Mouse (Mus musculus) liver, embryonic 15.5 days (tissue): Measurements from ENCODE around the gene A430078G23Rik. TPM values are rescaled to one million over a fixed set of nuclear protein-coding genes. Genes with fewer than 3 reads are reported as not detected.
A peak's percentile ranks its signal among the peaks of the same experiment; 100 is the strongest.

Experiments used
- ATAC-seq: fragments of 200-750 bp; cut with Nextera tagmentation; 2 replicates; pipeline ENCODE4 v1.8.0; 2017; ENCODE audit warnings: moderate number of reproducible peaks, mild to moderate bottlenecking, moderate library complexity; ENCODE audit not compliant: insufficient read depth
- H3K27ac ChIP-seq: fragments of 300-500 bp; sonication (generic); replicated peaks from 2 replicates; pipeline ENCODE4 v1.5.1; 2015; ENCODE audit warnings: mild to moderate bottlenecking, inconsistent platforms
- H3K27me3 ChIP-seq: fragments of 300-500 bp; sonication (generic); 2 replicates; pipeline ENCODE4 v1.6.1; 2015; ENCODE audit warnings: mild to moderate bottlenecking, inconsistent platforms
- H3K36me3 ChIP-seq: fragments of 300-500 bp; sonication (generic); replicated peaks from 2 replicates; pipeline ENCODE4 v1.6.1; 2015; ENCODE audit warnings: moderate library complexity, mild to moderate bottlenecking, inconsistent platforms
- H3K4me1 ChIP-seq: fragments of 300-500 bp; sonication (generic); replicated peaks from 2 replicates; pipeline ENCODE4 v1.6.1; 2015; ENCODE audit warnings: inconsistent platforms
- H3K4me2 ChIP-seq: fragments of 300-500 bp; sonication (generic); 2 replicates; pipeline ENCODE4 v1.6.1; 2015; ENCODE audit warnings: moderate library complexity, mild to moderate bottlenecking, inconsistent platforms
- H3K4me3 ChIP-seq: fragments of 300-500 bp; sonication (generic); replicated peaks from 2 replicates; pipeline ENCODE4 v1.5.1; 2015; ENCODE audit warnings: mild to moderate bottlenecking, inconsistent platforms
- H3K9ac ChIP-seq: fragments of 300-500 bp; sonication (generic); 2 replicates; pipeline ENCODE4 v1.6.1; 2015; ENCODE audit warnings: moderate library complexity, mild to moderate bottlenecking, inconsistent platforms
- H3K9me3 ChIP-seq: fragments of 300-500 bp; sonication (generic); replicated peaks from 2 replicates; pipeline ENCODE4 v1.6.1; 2016; ENCODE audit warnings: inconsistent platforms
- WGBS: fragments of 180-500 bp; shearing (Covaris S2); methylation state at CpG from one replicate; pipeline ENCODE4 v1.1.7; 2015; ENCODE audit warnings: mixed read lengths; ENCODE audit not compliant: insufficient replicate concordance; 5-methylcytosine and 5-hydroxymethylcytosine counted together
- polyA plus RNA-seq: library from polyadenylated mRNA; unstranded; fragments of >200 nt; fragmentation: Nextera tagmentation; extraction: Ambion mirVana; gene quantifications from 2 replicates; pipeline ENCODE4 v1.2.1, GENCODE M21; 2015

The A430078G23Rik gene
- polyA plus RNA-seq, 1 experiment from 2014 or later = 1.2 TPM

DNA sequence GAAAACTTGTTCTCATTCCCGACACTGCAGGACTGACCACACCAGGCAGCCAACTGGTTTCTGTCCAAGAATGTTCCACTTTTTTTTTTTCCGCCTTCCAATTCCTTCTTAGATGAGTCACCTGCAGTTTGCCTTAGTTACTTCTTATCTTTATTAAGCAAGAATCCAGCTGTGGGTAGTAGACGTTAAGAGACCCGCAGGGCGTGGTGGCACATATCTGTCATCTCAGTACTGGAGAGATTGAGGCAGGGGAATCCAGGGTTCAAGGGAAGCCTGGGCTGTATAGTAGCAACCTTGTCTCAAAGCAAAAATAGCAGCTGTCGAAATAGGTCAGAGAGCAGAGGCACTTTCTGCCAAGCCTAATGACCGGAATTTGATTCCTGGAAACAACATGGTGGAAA lies 58.7 kb downstream of the A430078G23Rik start:
- Histone ChIP-seq H3K4me1 (peaks cover 84% of the 10 kb centered on the region), H3K9me3 (no peaks in the 10 kb centered on the region)

DNA sequence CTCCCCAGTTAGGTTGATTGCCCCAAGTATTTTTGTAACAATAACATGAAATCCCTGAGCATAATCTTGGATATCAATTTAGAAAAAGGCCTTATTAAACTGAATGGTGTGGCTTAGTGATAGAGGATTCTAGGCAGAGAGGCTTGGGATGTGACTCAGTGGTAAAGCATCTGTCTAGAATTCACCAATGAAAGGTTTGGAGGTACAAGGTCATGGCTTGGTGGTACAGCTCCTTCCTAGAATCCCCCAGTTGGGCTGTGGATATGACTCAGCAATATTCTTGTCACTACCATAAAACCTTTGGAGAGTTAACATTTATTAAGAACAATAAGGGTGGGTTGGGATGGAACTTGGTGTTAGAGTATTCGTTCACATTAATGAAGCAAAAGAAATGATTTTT lies 59.6 kb downstream of the A430078G23Rik start:
- Histone ChIP-seq H3K9me3 (no peaks in the 10 kb centered on the region), H3K27me3 (no peaks in the 10 kb centered on the region), H3K4me1 (peaks cover 74% of the 10 kb centered on the region), H3K4me2 (no peak overlapping the region), H3K36me3 (no peaks in the 10 kb centered on the region), H3K27ac (no peak overlapping the region), H3K9ac (no peak overlapping the region), H3K4me3 (no peak overlapping the region)
- 74% methylated on average over 1 of the region's 1 CpGs for whole genome bisulfite sequencing
- ATAC-seq = no peak

More for the DNA sequence above, 58.7 kb downstream of the A430078G23Rik start:
- no peak overlapping the region for H3K9ac ChIP-seq
- ATAC-seq = peak; percentile 80
- H3K36me3 ChIP-seq = no peaks in the 10 kb centered on the region
- WGBS = 19% methylated on average over 7 of the region's 7 CpGs
- no peaks in the 10 kb centered on the region for H3K27me3 ChIP-seq
- no peak overlapping the region for H3K4me3 ChIP-seq
- peak overlapping the region; percentile 67 for H3K27ac ChIP-seq
- H3K4me2 ChIP-seq = peak overlapping the region; percentile 42

DNA sequence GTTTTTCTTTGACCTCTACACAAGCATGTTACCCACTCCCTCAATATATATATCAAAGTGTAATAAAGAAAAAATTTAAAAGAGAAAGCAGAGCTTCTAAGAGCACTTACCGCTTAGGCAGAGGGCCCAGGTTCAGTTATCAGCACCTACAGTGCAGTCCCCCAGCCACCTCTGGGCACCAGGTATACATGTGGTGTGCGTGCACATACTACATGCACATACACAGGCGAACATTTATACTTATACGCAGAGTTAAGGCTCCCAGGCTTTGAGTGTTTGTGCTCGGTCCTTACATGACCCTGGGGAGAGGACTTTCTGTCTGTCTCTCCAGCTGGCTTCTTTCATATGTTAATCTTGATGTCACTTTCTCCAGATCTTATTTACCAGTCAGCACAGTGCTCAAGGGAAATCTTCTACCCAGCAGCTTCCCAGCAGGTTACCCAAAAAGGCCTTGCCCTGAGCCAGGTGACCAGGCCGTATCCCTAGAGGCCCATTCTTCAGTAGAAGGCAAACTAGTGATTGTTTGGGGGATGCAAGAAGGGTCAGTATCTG lies 61.5 kb downstream of the A430078G23Rik start:
- ATAC-seq = no peak
- Histone ChIP-seq H3K36me3 (no peaks in the 10 kb centered on the region), H3K27me3 (no peaks in the 10 kb centered on the region), H3K9ac (no peak overlapping the region), H3K4me1 (peaks cover 63% of the 10 kb centered on the region), H3K9me3 (no peaks in the 10 kb centered on the region), H3K27ac (no peak overlapping the region), H3K4me2 (no peak overlapping the region), H3K4me3 (no peak overlapping the region)
- 67% methylated on average over 6 of the region's 6 CpGs for WGBS

DNA sequence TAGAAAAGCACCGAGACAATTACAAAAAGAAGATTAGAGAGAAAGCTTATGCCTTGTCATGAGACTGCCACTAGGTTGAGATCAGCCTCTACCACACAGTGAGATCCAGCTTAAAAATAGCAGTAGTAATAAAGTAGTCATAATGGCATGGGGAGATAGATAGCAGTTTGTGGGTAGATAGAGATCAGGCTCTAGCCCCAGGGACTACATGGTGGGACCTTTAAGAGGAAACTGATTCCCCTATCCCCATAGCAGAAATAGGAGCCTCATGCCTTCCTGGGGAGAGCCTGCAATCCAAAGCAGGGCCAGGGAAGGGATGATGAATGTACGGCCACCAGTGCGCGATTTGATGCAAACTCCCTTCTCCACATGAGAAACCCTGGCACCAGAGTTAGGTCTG lies 62.0 kb downstream of the A430078G23Rik start:
- Histone ChIP-seq H3K9me3 (no peaks in the 10 kb centered on the region), H3K27ac (no peak overlapping the region), H3K27me3 (no peaks in the 10 kb centered on the region), H3K9ac (no peak overlapping the region), H3K4me2 (no peak overlapping the region), H3K4me3 (no peak overlapping the region), H3K4me1 (peaks cover 61% of the 10 kb centered on the region), H3K36me3 (no peaks in the 10 kb centered on the region)
- no peak for ATAC-seq
- 50% methylated on average over 4 of the region's 4 CpGs for WGBS

DNA sequence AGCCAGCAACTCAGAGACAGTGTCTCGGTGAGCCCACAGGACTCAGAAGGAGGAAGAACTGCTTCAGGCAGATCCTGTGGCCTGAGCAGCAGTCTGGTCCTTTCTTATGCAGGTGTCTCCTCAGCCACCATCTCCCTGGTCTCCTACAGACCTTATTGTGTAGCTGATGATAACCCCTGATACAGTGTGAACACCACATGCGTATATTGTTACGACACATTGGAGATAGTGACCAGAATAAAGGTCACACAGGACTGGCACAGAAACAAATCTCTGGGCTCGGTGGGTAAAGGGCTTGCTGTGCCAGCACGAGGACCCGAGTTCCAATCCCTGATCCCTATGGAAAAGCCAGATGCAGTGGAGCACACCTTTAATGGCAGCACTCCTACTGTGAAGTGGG lies 62.4 kb downstream of the A430078G23Rik start:
- H3K36me3 ChIP-seq = no peaks in the 10 kb centered on the region
- H3K4me2 ChIP-seq = no peak overlapping the region
- H3K9ac ChIP-seq = no peak overlapping the region
- 0 out of 2 replicates have a peak overlapping the region, but pooled peaks have one; percentile 9 for H3K27ac ChIP-seq
- H3K4me1 ChIP-seq = peaks cover 58% of the 10 kb centered on the region
- no peak for ATAC-seq
- WGBS = 72% methylated on average over 6 of the region's 6 CpGs
- no peaks in the 10 kb centered on the region for H3K9me3 ChIP-seq
- no peaks in the 10 kb centered on the region for H3K27me3 ChIP-seq
- no peak overlapping the region for H3K4me3 ChIP-seq

DNA sequence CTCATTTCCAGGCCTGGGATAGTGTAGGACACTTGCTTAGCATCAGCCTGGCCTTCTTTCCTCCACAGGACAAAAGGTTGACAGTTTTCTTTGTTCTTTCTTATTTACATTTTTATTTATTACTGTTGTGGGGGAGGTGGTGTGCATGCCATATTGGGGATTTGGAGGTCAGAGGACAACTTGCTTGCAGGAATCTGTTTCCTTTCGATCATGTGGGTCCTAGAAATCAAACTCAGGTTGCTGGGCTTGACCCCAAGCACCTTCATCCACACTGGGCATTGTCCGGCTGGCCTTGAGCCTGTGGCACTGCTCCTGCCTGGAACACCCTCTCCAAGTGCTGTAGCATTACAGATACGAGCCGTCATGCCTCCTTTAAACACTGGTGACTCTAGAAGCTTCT lies 63.6 kb downstream of the A430078G23Rik start:
- 59% methylated on average over 4 of the region's 4 CpGs for WGBS
- no peak overlapping the region for H3K27ac ChIP-seq
- 0 out of 2 replicates have a peak overlapping the region, but pooled peaks have one; percentile 13 for H3K4me2 ChIP-seq
- H3K27me3 ChIP-seq = no peaks in the 10 kb centered on the region
- no peak for ATAC-seq
- H3K36me3 ChIP-seq = no peaks in the 10 kb centered on the region
- no peak overlapping the region for H3K4me3 ChIP-seq
- peaks cover 47% of the 10 kb centered on the region for H3K4me1 ChIP-seq
- H3K9ac ChIP-seq = no peak overlapping the region
- no peaks in the 10 kb centered on the region for H3K9me3 ChIP-seq

DNA sequence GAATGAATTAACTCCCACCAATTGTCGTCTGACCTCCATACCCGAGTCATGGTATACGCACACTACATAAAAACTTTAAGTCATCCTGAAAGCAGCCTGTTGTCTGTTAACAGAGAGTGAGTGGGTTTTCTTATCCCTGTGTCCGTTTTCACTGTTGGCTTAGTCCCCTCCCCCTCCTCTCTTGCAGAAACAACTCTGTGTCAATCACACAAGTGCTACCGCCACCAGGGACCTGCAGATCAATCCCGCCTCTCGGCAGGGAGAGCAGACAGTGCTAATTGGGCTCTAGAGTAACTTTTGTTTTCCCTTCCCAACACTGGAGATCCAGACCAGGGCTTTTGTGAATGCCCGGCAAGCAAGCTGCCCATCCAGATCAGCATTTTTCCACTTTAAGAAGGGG lies 64.2 kb downstream of the A430078G23Rik start:
- H3K9me3 ChIP-seq = no peaks in the 10 kb centered on the region
- H3K4me2 ChIP-seq = peak overlapping the region; percentile 13; the same call in 1 of the 2 replicates
- H3K4me1 ChIP-seq = peaks cover 41% of the 10 kb centered on the region
- H3K4me3 ChIP-seq = no peak overlapping the region
- no peaks in the 10 kb centered on the region for H3K36me3 ChIP-seq
- no peak overlapping the region for H3K9ac ChIP-seq
- H3K27ac ChIP-seq = peak overlapping the region; percentile 29; the same call in 1 of the 2 replicates
- WGBS = 29% methylated on average over 8 of the region's 8 CpGs
- H3K27me3 ChIP-seq = no peaks in the 10 kb centered on the region
- no peak for ATAC-seq

DNA sequence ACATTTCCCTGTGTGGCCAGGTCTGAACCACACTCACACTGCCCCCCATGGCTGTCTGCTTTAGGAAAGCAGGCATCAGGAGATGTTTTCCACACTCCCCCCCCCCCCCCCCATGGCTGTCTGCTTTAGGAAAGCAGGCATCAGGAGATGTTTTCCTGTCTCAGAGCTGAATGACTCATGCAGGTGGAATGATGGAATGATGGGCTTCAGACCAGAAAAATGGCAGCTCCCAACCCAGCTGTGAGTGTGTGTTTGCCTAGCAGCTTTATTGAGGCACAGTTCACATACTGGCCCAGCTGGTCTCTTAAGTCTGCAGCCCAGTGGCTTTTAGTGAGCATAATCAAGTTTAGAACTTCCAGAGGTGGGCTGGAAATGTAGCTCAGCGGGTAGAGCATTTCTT lies 64.9 kb downstream of the A430078G23Rik start:
- WGBS = 64% methylated on average over 1 of the region's 1 CpGs
- no peak overlapping the region for H3K27ac ChIP-seq
- no peak for ATAC-seq

DNA sequence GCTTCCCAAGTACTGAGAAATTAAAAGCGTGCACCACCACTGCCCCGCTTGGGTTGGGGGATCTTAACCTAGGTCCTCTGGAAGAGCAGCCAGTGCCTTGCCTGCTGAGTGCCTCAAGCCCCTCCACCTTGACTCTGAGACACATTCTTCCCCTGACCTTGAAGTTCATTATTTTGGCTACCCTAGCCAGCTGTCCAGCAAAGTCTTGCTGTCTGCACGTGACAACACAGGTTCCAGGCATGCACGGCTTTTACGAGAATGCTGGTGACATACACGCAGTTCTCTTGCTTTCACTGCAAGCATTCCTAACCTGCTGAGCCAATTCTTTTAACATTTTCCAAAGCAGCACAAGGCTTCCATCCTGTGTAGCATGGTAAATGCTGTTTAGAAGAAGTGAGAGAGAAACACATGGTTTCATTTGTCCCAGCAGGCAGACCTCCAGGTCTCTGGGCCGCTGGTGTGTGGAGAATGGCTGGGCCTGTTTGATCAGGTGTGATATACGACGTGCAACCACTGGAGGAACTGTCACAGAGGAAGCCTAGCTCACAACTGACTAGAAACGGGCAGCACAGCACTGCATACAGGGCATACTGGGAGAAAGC lies 67.0 kb downstream of the A430078G23Rik start:
- peaks cover 13% of the 10 kb centered on the region for H3K4me1 ChIP-seq
- H3K27me3 ChIP-seq = no peaks in the 10 kb centered on the region
- H3K4me3 ChIP-seq = no peak overlapping the region
- no peak overlapping the region for H3K4me2 ChIP-seq
- ATAC-seq = no peak
- no peaks in the 10 kb centered on the region for H3K36me3 ChIP-seq
- WGBS = 80% methylated on average over 10 of the region's 10 CpGs
- H3K9ac ChIP-seq = no peak overlapping the region
- H3K27ac ChIP-seq = no peak overlapping the region
- H3K9me3 ChIP-seq = no peaks in the 10 kb centered on the region

More for the DNA sequence above, 64.9 kb downstream of the A430078G23Rik start:
- Histone ChIP-seq H3K4me1 (peaks cover 34% of the 10 kb centered on the region), H3K4me3 (no peak overlapping the region), H3K27me3 (no peaks in the 10 kb centered on the region), H3K9ac (no peak overlapping the region), H3K9me3 (no peaks in the 10 kb centered on the region), H3K36me3 (no peaks in the 10 kb centered on the region), H3K4me2 (no peak overlapping the region)

DNA sequence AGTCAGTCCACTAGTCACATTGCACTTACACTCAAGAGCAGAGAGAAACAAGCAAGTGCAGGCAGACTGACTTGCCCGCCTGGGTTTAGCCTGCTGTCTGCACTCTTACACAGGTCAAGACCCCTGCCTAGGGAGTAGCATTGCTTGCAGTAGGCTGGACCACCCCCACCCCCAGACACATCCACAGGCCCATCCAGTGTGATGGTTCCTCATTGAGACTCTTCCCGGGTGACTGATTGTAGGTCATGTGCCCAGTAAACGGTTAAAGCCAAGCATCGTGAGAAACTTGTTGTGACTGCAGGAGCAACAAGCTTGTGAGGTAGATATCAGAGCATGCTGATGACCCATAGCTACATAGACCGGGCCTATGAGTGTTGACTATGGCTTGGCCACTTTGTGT lies 68.3 kb downstream of the A430078G23Rik start:
- H3K9me3 ChIP-seq = no peaks in the 10 kb centered on the region
- no peak overlapping the region for H3K9ac ChIP-seq
- 68% methylated on average over 5 of the region's 5 CpGs for WGBS
- no peak overlapping the region for H3K27ac ChIP-seq
- H3K4me1 ChIP-seq = peaks cover 2% of the 10 kb centered on the region; the same call in 1 of the 2 replicates
- ATAC-seq = no peak
- H3K4me3 ChIP-seq = no peak overlapping the region
- no peaks in the 10 kb centered on the region for H3K27me3 ChIP-seq
- no peak overlapping the region for H3K4me2 ChIP-seq
- no peaks in the 10 kb centered on the region for H3K36me3 ChIP-seq

DNA sequence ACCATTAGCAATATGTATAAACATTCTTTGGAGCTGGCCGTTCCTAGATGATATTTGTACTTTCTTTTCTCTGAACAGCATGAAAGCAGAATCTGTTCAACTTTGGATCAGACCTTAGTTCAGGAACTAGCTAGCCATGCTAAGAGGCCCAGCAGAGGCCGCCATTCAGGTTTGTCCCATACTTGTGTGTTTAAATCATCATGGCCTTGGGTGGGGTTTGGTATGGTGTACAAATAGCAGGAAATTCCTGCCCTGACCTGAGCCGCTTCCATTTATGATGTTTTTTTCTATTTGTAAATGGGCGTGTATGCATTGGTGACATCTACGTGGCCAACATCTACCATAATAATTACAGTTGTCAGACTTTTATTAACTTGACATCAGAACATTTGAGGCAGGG lies 72.0 kb downstream of the A430078G23Rik start:
- peaks cover 34% of the 10 kb centered on the region for H3K36me3 ChIP-seq
- H3K9me3 ChIP-seq = no peaks in the 10 kb centered on the region
- no peak overlapping the region for H3K4me3 ChIP-seq
- WGBS = 79% methylated on average over 5 of the region's 5 CpGs
- H3K4me2 ChIP-seq = no peak overlapping the region
- H3K4me1 ChIP-seq = no peaks in the 10 kb centered on the region
- no peak for ATAC-seq
- no peak overlapping the region for H3K9ac ChIP-seq
- no peaks in the 10 kb centered on the region for H3K27me3 ChIP-seq
- no peak overlapping the region for H3K27ac ChIP-seq

DNA sequence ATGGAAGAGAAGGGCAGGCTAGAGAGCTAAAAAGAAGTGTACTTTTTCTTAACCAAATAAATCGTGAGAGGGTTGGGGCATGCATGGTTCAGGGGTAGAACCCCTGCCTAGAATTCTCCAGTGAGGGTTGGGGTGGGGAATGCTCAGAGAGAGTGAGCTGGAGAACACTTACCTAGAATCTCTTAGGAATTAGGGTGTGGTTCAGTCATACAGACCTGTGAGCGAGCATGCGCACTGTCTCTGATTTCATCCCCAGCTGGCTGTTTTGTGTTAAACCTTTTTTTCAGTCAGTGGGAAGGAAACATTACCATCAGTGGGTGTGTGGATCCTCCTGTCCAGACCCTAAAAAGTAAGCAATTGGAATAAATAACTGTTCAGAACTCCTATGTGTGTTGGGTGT lies 73.0 kb downstream of the A430078G23Rik start:
- Histone ChIP-seq H3K4me2 (no peak overlapping the region), H3K27me3 (no peaks in the 10 kb centered on the region), H3K4me1 (no peaks in the 10 kb centered on the region), H3K36me3 (peaks cover 39% of the 10 kb centered on the region), H3K27ac (no peak overlapping the region), H3K9ac (no peak overlapping the region), H3K9me3 (no peaks in the 10 kb centered on the region), H3K4me3 (no peak overlapping the region)
- WGBS = 71% methylated on average over 3 of the region's 3 CpGs
- no peak for ATAC-seq
